Mouse (Mus musculus) limb, embryonic 12.5 days (tissue): ENCODE results near the gene Moxd1. TPM values are rescaled to one million over a fixed set of nuclear protein-coding genes. Genes with fewer than 3 reads are reported as not detected.

Source experiments
- ATAC-seq: fragments of 200-750 bp; cut with Nextera tagmentation; 2 replicates; pipeline ENCODE4 v1.8.0; 2017; ENCODE audit warnings: low read depth, moderate TSS enrichment; ENCODE audit not compliant: insufficient number of reproducible peaks, insufficient read depth, low FRiP score, low TSS enrichment
- H3K27ac ChIP-seq: fragments of 300-500 bp; sonication (generic); 2 replicates; pipeline ENCODE4 v1.5.1; 2016; ENCODE audit warnings: mild to moderate bottlenecking, moderate library complexity
- H3K27me3 ChIP-seq: fragments of 300-500 bp; sonication (generic); 2 replicates; pipeline ENCODE4 v1.6.1; 2016; ENCODE audit warnings: mild to moderate bottlenecking, moderate library complexity
- H3K36me3 ChIP-seq: fragments of 300-500 bp; sonication (generic); 2 replicates; pipeline ENCODE4 v1.6.1; 2016; ENCODE audit warnings: mild to moderate bottlenecking, moderate library complexity
- H3K4me1 ChIP-seq: fragments of 300-500 bp; sonication (generic); replicated peaks from 2 replicates; pipeline ENCODE4 v1.6.1; 2016
- H3K4me2 ChIP-seq: fragments of 300-500 bp; sonication (generic); 2 replicates; pipeline ENCODE4 v1.6.1; 2016; ENCODE audit warnings: mild to moderate bottlenecking, moderate library complexity
- H3K4me3 ChIP-seq: fragments of 300-500 bp; sonication (generic); replicated peaks from 2 replicates; pipeline ENCODE4 v1.5.1; 2016; ENCODE audit warnings: mild to moderate bottlenecking
- H3K9ac ChIP-seq: fragments of 300-500 bp; sonication (generic); replicated peaks from 2 replicates; pipeline ENCODE4 v1.6.1; 2016; ENCODE audit warnings: mild to moderate bottlenecking, moderate library complexity
- H3K9me3 ChIP-seq: fragments of 300-500 bp; sonication (generic); 2 replicates; pipeline ENCODE4 v1.6.1; 2016; ENCODE audit warnings: mild to moderate bottlenecking, moderate library complexity
- WGBS: fragments of 180-500 bp; shearing (Covaris S2); methylation state at CpG from one replicate; pipeline ENCODE4 v1.1.7; 2016; 5-methylcytosine and 5-hydroxymethylcytosine counted together
- polyA plus RNA-seq: library from polyadenylated mRNA; unstranded; fragments of >200 nt; fragmentation: Nextera tagmentation; extraction: Ambion mirVana; gene quantifications from 2 replicates; pipeline ENCODE4 v1.2.1, GENCODE M21; 2016

Moxd1 gene
- 19.7 and 20.3 TPM in 2 replicates for polyA plus RNA-seq

GRCm38 (mm10) chr10:24223449-24224143 lies at the start of gene Moxd1:
Moxd1 (plus strand) TSS chr10:24223517.
- ATAC-seq: peak; percentile 86
- Histone ChIP-seq H3K27ac (no peak within 1 kb of the TSS), H3K4me3 (peak within 1 kb of the TSS; percentile 58), H3K9me3 (no peaks in the 10 kb centered on the region), H3K4me2 (peak within 1 kb of the TSS; percentile 94), H3K36me3 (no peaks in the 10 kb centered on the region), H3K9ac (peak within 1 kb of the TSS; percentile 56), H3K27me3 (peaks cover 59% of the 10 kb centered on the region), H3K4me1 (peaks cover 18% of the 10 kb centered on the region)
- WGBS: 2% methylated on average over 56 of the region's 56 CpGs

- no peak overlapping the region for H3K27ac ChIP-seq
- 60% methylated on average over 7 of the region's 7 CpGs for WGBS
- ATAC-seq: no peak
Observed at GRCm38 (mm10) chr10:24190392-24190791, 32.9 kb upstream of the Moxd1 start.

GRCm38 (mm10) chr10:24191977-24192376 lies 31.3 kb upstream of the Moxd1 start:
- no peaks in the 10 kb centered on the region for H3K27me3 ChIP-seq
- no peak overlapping the region for H3K9ac ChIP-seq
- no peaks in the 10 kb centered on the region for H3K36me3 ChIP-seq
- peak overlapping the region; percentile 57; the same call in 1 of the 2 replicates for H3K27ac ChIP-seq
- H3K4me2 ChIP-seq: no peak overlapping the region
- H3K4me1 ChIP-seq: no peaks in the 10 kb centered on the region
- H3K9me3 ChIP-seq: no peaks in the 10 kb centered on the region
- no peak for ATAC-seq
- whole genome bisulfite sequencing: 62% methylated on average over 1 of the region's 1 CpGs
- no peak overlapping the region for H3K4me3 ChIP-seq

More at GRCm38 (mm10) chr10:24190392-24190791, 32.9 kb upstream of the Moxd1 start:
- no peak overlapping the region for H3K4me2 ChIP-seq
- peaks cover 12% of the 10 kb centered on the region for H3K36me3 ChIP-seq
- H3K9me3 ChIP-seq: no peaks in the 10 kb centered on the region
- no peaks in the 10 kb centered on the region for H3K27me3 ChIP-seq
- H3K4me1 ChIP-seq: no peaks in the 10 kb centered on the region
- H3K9ac ChIP-seq: no peak overlapping the region
- no peak overlapping the region for H3K4me3 ChIP-seq

GRCm38 (mm10) chr10:24199303-24199702 lies 24.0 kb upstream of the Moxd1 start:
- 86% methylated on average over 12 of the region's 12 CpGs for WGBS
- Histone ChIP-seq H3K9ac (no peak overlapping the region), H3K36me3 (no peaks in the 10 kb centered on the region), H3K4me2 (no peak overlapping the region), H3K27ac (no peak overlapping the region), H3K4me1 (no peaks in the 10 kb centered on the region), H3K9me3 (no peaks in the 10 kb centered on the region), H3K4me3 (no peak overlapping the region), H3K27me3 (no peaks in the 10 kb centered on the region)
- no peak for ATAC-seq

DNA sequence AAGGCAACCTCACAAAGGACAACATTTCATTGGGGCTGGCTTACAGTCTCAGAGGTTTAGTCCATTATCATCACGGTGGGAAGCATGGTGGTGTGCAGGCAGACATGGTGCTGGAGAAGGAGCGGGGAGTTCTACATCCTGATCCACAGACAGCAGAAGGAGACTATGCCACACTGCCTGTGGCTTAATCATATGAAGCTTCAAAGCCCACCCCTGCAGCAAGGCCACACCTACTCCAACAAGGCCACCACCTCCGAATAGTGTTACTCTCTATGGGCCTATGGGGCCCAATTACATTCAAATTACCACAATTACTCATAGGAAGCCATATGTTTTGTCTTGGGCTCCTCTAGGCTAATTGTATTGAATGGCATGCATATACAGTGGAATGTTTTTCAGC lies 23.2 kb upstream of the Moxd1 start:
- ATAC-seq: no peak
- no peak overlapping the region for H3K27ac ChIP-seq
- WGBS: 84% methylated on average over 3 of the region's 3 CpGs

DNA sequence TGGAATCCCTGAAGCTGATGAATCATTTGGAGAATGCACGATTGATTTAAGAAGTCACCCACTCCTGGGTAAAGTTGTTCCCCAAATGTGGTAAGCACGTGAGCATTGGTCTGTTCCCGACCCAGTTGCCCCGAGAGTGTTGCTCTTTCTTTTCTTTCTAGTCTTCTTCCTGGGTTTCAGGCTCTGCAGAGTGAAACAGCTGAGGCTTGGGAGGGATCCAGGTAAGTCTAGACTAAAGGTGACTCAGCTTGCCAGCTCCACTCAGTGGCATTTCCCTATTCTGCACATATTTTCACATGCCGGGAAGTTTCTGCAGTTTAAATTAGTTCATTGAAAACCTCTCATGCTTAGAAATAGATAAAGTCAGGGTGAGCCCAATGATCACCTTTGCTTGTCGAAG lies 13.2 kb upstream of the Moxd1 start:
- Histone ChIP-seq H3K27me3 (no peaks in the 10 kb centered on the region), H3K9me3 (no peaks in the 10 kb centered on the region), H3K4me2 (no peak overlapping the region), H3K4me3 (no peak overlapping the region), H3K27ac (no peak overlapping the region), H3K4me1 (no peaks in the 10 kb centered on the region; the same call in 1 of the 2 replicates), H3K9ac (no peak overlapping the region), H3K36me3 (no peaks in the 10 kb centered on the region)
- WGBS: 87% methylated on average over 6 of the region's 6 CpGs
- no peak for ATAC-seq

More for the DNA sequence above, 23.2 kb upstream of the Moxd1 start:
- Histone ChIP-seq H3K4me1 (no peaks in the 10 kb centered on the region), H3K9me3 (no peaks in the 10 kb centered on the region), H3K36me3 (no peaks in the 10 kb centered on the region), H3K4me3 (no peak overlapping the region), H3K4me2 (no peak overlapping the region), H3K27me3 (no peaks in the 10 kb centered on the region), H3K9ac (no peak overlapping the region)

DNA sequence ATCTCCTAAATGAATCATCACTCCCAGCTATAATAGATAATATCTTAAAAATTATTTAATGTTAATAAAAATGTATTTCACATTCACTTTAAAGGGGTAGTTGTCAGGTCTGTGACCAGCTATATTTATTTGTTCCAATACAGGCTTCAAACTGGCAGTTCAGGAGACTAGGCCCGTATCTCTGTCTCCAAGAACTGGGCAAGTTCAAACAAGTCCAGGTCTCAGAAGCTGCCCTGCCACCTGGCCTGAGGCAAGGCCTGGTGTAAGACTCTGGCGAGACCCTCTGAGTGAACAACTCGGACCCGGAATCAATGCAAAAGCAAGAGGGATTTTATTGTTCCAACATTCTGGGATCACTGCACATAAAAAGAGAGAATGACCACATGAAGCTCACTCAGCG lies 10.0 kb upstream of the Moxd1 start:
- 66% methylated on average over 5 of the region's 5 CpGs for WGBS
- no peaks in the 10 kb centered on the region for H3K27me3 ChIP-seq
- no peak for ATAC-seq
- no peak overlapping the region for H3K9ac ChIP-seq
- H3K27ac ChIP-seq: no peak overlapping the region
- H3K36me3 ChIP-seq: no peaks in the 10 kb centered on the region
- no peaks in the 10 kb centered on the region; the same call in 1 of the 2 replicates for H3K4me1 ChIP-seq
- no peak overlapping the region for H3K4me2 ChIP-seq
- no peaks in the 10 kb centered on the region for H3K9me3 ChIP-seq
- no peak overlapping the region for H3K4me3 ChIP-seq

DNA sequence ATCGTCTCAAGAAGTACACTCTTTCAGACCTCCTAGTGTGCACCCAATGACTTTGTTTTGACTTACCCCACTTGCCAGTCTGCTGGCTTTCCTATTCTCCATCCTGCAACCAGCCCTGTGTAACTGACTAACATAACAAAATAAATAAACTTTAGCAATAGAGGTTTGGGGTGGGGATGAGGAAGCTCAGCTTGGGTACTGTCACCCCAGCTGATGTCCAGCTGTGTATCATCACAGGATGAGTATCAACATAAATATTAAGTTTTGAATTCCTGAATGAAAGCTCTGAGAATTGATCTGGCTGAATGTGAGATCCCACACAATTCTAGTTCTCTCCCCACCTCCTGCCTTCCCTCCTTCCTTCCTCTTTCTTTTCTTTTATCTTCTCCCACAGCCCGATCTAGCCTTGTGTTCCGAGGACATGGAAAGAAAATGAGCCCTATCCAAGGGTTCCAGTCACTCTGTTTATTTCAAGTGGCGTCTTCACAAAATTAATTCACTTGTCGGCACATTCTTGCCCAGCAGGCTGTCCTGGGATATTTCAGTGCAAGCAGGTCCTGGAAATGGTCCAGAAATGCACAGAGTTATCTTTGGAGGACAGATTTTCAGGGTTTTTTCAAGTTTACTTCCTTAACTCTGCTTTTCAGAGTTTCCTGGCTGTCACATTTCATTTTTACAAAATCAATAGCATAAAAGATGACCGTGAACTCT lies 5.6 kb upstream of the Moxd1 start:
- Histone ChIP-seq H3K4me2 (no peak overlapping the region), H3K27ac (no peak overlapping the region), H3K4me3 (no peak overlapping the region), H3K36me3 (no peaks in the 10 kb centered on the region), H3K4me1 (no peaks in the 10 kb centered on the region; the same call in 1 of the 2 replicates), H3K9ac (no peak overlapping the region), H3K9me3 (no peaks in the 10 kb centered on the region), H3K27me3 (peaks cover 15% of the 10 kb centered on the region)
- ATAC-seq: no peak
- 76% methylated on average over 6 of the region's 6 CpGs for WGBS

- WGBS: 80% methylated on average over 5 of the region's 5 CpGs
- Histone ChIP-seq H3K4me3 (no peak overlapping the region), H3K27ac (no peak overlapping the region), H3K36me3 (no peaks in the 10 kb centered on the region), H3K27me3 (peaks cover 44% of the 10 kb centered on the region), H3K9me3 (no peaks in the 10 kb centered on the region), H3K4me2 (no peak overlapping the region), H3K9ac (no peak overlapping the region), H3K4me1 (peaks cover 18% of the 10 kb centered on the region)
- ATAC-seq: no peak
Observed at GRCm38 (mm10) chr10:24220931-24221330, 2.4 kb upstream of the Moxd1 start.

- Histone ChIP-seq H3K9me3 (no peaks in the 10 kb centered on the region), H3K4me2 (peak overlapping the region; percentile 94), H3K27ac (no peak overlapping the region), H3K36me3 (no peaks in the 10 kb centered on the region), H3K9ac (no peak overlapping the region), H3K4me1 (peaks cover 18% of the 10 kb centered on the region), H3K4me3 (peak overlapping the region; percentile 58), H3K27me3 (peaks cover 53% of the 10 kb centered on the region)
- ATAC-seq: 0 out of 2 replicates have a peak, but pooled peaks have one; percentile 23
- WGBS: 15% methylated on average over 6 of the region's 6 CpGs
Observed at GRCm38 (mm10) chr10:24222911-24223310, 406 bp upstream of the Moxd1 start.

DNA sequence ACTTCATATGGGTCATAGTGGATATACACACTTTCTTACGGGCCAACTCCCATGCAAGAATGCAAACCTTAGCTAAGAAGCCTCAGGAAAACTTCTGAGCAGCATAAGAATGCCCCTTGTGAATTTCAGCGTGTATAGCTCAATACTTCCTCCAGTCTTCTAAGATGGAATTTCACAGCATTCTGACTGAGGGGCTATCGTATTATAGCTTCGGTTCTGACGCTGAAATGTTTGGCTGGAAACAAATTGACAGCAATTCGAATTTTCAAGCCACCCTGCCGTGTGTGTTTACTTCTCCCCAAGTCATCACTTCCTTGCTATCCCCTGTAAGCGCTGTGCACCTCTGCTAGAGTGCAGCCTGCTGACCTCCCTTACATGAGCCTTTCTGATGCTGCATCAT lies 1.3 kb downstream of the Moxd1 start:
- Histone ChIP-seq H3K27ac (no peak overlapping the region), H3K4me2 (peak overlapping the region; percentile 94), H3K36me3 (no peaks in the 10 kb centered on the region), H3K4me1 (peaks cover 18% of the 10 kb centered on the region), H3K9me3 (no peaks in the 10 kb centered on the region), H3K27me3 (peaks cover 61% of the 10 kb centered on the region), H3K9ac (no peak overlapping the region), H3K4me3 (peak overlapping the region; percentile 58)
- ATAC-seq: no peak
- WGBS: 19% methylated on average over 8 of the region's 8 CpGs
